Mouse (Mus musculus): ENCODE measurements around the gene Bet1l. TPM values are rescaled to one million over a fixed set of nuclear protein-coding genes. Genes with fewer than 3 reads are reported as not detected.
"Not testable (repeated sequence)": the region's sequence is repeated elsewhere in the genome, so short reads cannot be mapped to it uniquely, and the experiment has no call there.

Gene Bet1l
- polyA plus RNA-seq, 1 experiment from 2014 or later, result 40.9 TPM

- Histone ChIP-seq H3K36me3 (ENCODE audit: insufficient read depth) (peaks cover 49% of the 10 kb centered on the region), H3K27ac (ENCODE audit: low read depth) (no peak overlapping the region), H3K4me1 (ENCODE audit: insufficient read depth) (no peaks in the 10 kb centered on the region), H3K4me3 (ENCODE audit: low read depth, low read length) (no peak overlapping the region), H3K9ac (no peak overlapping the region), H3K4me2 (no peak overlapping the region), H3K9me3 (ENCODE audit: low read depth, low read length) (no peaks in the 10 kb centered on the region), H3K27me3 (ENCODE audit: insufficient read depth, low read length) (no peaks in the 10 kb centered on the region)
- WGBS, result 69% methylated on average over 3 of the region's 3 CpGs
- TF ChIP-seq CTCF (IDR thresholded peaks at IDR 0.05; ENCODE audit: low read depth), result no peak
- DNase-seq (no peak), ATAC-seq (ENCODE audit: insufficient read depth) (no peak)
Observed at GRCm38 (mm10) chr7:140899121-140899520, 41.7 kb upstream of the Bet1l start.

- TF ChIP-seq CTCF (IDR thresholded peaks at IDR 0.05; ENCODE audit: low read depth), result no peak
- ATAC-seq (ENCODE audit: insufficient read depth), result no peak
- peaks cover 56% of the 10 kb centered on the region for H3K36me3 ChIP-seq (ENCODE audit: insufficient read depth)
- DNase-seq, result no peak
- no peak overlapping the region for H3K27ac ChIP-seq (ENCODE audit: low read depth)
- no peaks in the 10 kb centered on the region for H3K4me1 ChIP-seq (ENCODE audit: insufficient read depth)
- H3K9me3 ChIP-seq (ENCODE audit: low read depth, low read length), result no peaks in the 10 kb centered on the region
- no peaks in the 10 kb centered on the region for H3K27me3 ChIP-seq (ENCODE audit: insufficient read depth, low read length)
- no peak overlapping the region for H3K4me2 ChIP-seq
- no peak overlapping the region for H3K4me3 ChIP-seq (ENCODE audit: low read depth, low read length)
- 91% methylated on average over 7 of the region's 7 CpGs for WGBS
- H3K9ac ChIP-seq, result no peak overlapping the region
Observed at GRCm38 (mm10) chr7:140897863-140898262, 40.5 kb upstream of the Bet1l start.

- 92% methylated on average over 3 of the region's 3 CpGs for WGBS
- H3K27me3 ChIP-seq (ENCODE audit: insufficient read depth, low read length), result no peaks in the 10 kb centered on the region
- H3K4me1 ChIP-seq (ENCODE audit: insufficient read depth), result no peaks in the 10 kb centered on the region
- no peak overlapping the region for H3K9ac ChIP-seq
- H3K9me3 ChIP-seq (ENCODE audit: low read depth, low read length), result no peaks in the 10 kb centered on the region
- H3K4me3 ChIP-seq (ENCODE audit: low read depth, low read length), result no peak overlapping the region
- peaks cover 70% of the 10 kb centered on the region for H3K36me3 ChIP-seq (ENCODE audit: insufficient read depth)
- H3K27ac ChIP-seq (ENCODE audit: low read depth), result no peak overlapping the region
- DNase-seq (no peak), ATAC-seq (ENCODE audit: insufficient read depth) (no peak)
- H3K4me2 ChIP-seq, result no peak overlapping the region
- TF ChIP-seq CTCF (IDR thresholded peaks at IDR 0.05; ENCODE audit: low read depth), result no peak
Observed at GRCm38 (mm10) chr7:140894611-140895010, 37.2 kb upstream of the Bet1l start.

GRCm38 (mm10) chr7:140894031-140894430 is 36.7 kb upstream of the Bet1l start:
- peaks cover 74% of the 10 kb centered on the region for H3K36me3 ChIP-seq (ENCODE audit: insufficient read depth)
- H3K4me1 ChIP-seq (ENCODE audit: insufficient read depth), result no peaks in the 10 kb centered on the region
- no peak for TF ChIP-seq CTCF (IDR thresholded peaks at IDR 0.05; ENCODE audit: low read depth)
- H3K27ac ChIP-seq (ENCODE audit: low read depth), result no peak overlapping the region
- no peaks in the 10 kb centered on the region for H3K9me3 ChIP-seq (ENCODE audit: low read depth, low read length)
- ATAC-seq (ENCODE audit: insufficient read depth) (no peak), DNase-seq (no peak)
- H3K9ac ChIP-seq, result no peak overlapping the region
- no peak overlapping the region for H3K4me2 ChIP-seq
- no peak overlapping the region for H3K4me3 ChIP-seq (ENCODE audit: low read depth, low read length)
- no peaks in the 10 kb centered on the region for H3K27me3 ChIP-seq (ENCODE audit: insufficient read depth, low read length)
- 89% methylated on average over 7 of the region's 7 CpGs for WGBS

- H3K4me1 ChIP-seq (ENCODE audit: insufficient read depth); DNase-seq; H3K27ac ChIP-seq (ENCODE audit: low read depth); H3K4me3 ChIP-seq (ENCODE audit: low read depth, low read length); H3K9ac ChIP-seq; ATAC-seq (ENCODE audit: insufficient read depth); H3K27me3 ChIP-seq (ENCODE audit: insufficient read depth, low read length); H3K4me2 ChIP-seq; H3K9me3 ChIP-seq (ENCODE audit: low read depth, low read length): not testable (repeated sequence)
- peaks cover 75% of the 10 kb centered on the region for H3K36me3 ChIP-seq (ENCODE audit: insufficient read depth)
- WGBS, result 95% methylated on average over 16 of the region's 16 CpGs
Observed at GRCm38 (mm10) chr7:140890636-140891035, 33.3 kb upstream of the Bet1l start.

GRCm38 (mm10) chr7:140882469-140882803 is 25.1 kb upstream of the Bet1l start:
- Histone ChIP-seq H3K9me3 (ENCODE audit: low read depth, low read length) (no peaks in the 10 kb centered on the region), H3K4me2 (peak overlapping the region; percentile 87), H3K36me3 (ENCODE audit: insufficient read depth) (peaks cover 28% of the 10 kb centered on the region), H3K27me3 (ENCODE audit: insufficient read depth, low read length) (no peaks in the 10 kb centered on the region), H3K4me1 (ENCODE audit: insufficient read depth) (peaks cover 4% of the 10 kb centered on the region; the same call in 1 of the 2 replicates), H3K9ac (peak overlapping the region; percentile 79), H3K27ac (ENCODE audit: low read depth) (peak overlapping the region; percentile 38; the same call in 1 of the 2 replicates), H3K4me3 (ENCODE audit: low read depth, low read length) (peak overlapping the region; percentile 89)
- no peak for TF ChIP-seq CTCF (IDR thresholded peaks at IDR 0.05; ENCODE audit: low read depth)
- ATAC-seq (ENCODE audit: insufficient read depth), result peak; percentile 54; the same call in 1 of the 2 replicates
- DNase-seq, result no peak
- 0% methylated on average over 12 of the region's 12 CpGs for WGBS

GRCm38 (mm10) chr7:140881696-140882468 is 24.5 kb upstream of the Bet1l start, which contains the start of the genes Psmd13 and Sirt3:
Gene Psmd13, plus strand, starts transcription at chr7:140881968.
Gene Sirt3, minus strand, starts transcription at chr7:140882309.
- Histone ChIP-seq H3K27me3 (ENCODE audit: insufficient read depth, low read length) (no peaks in the 10 kb centered on the region), H3K9me3 (ENCODE audit: low read depth, low read length) (no peaks in the 10 kb centered on the region), H3K36me3 (ENCODE audit: insufficient read depth) (peaks cover 28% of the 10 kb centered on the region), H3K4me1 (ENCODE audit: insufficient read depth) (peaks cover 4% of the 10 kb centered on the region; the same call in 1 of the 2 replicates), H3K27ac (ENCODE audit: low read depth) (peak within 1 kb of the TSS; percentile 88), H3K4me2 (peak within 1 kb of the TSS; percentile 87), H3K4me3 (ENCODE audit: low read depth, low read length) (peak within 1 kb of the TSS; percentile 89), H3K9ac (peak within 1 kb of the TSS; percentile 79)
- ATAC-seq (ENCODE audit: insufficient read depth), result peak; percentile 97
- TF ChIP-seq CTCF (IDR thresholded peaks at IDR 0.05; ENCODE audit: low read depth), result no peak
- peak; percentile 98 for DNase-seq
- WGBS, result under 1% methylated on average over 59 of the region's 59 CpGs

Measured in lung, embryonic 14.5 days (tissue).